Mouse (Mus musculus) ovary, postnatal 14 days (tissue): ENCODE measurements around the gene Zc3h10.
A peak's percentile ranks its signal among the peaks of the same experiment; 100 is the strongest.
"Not testable (repeated sequence)": the region's sequence is repeated elsewhere in the genome, so short reads cannot be mapped to it uniquely, and the experiment has no call there.

Experiments used
- DNase-seq: peaks from one replicate; pipeline ENCODE4 v3.0.0; 2022; ENCODE audit warnings: low spot score

Zc3h10 gene

DNA sequence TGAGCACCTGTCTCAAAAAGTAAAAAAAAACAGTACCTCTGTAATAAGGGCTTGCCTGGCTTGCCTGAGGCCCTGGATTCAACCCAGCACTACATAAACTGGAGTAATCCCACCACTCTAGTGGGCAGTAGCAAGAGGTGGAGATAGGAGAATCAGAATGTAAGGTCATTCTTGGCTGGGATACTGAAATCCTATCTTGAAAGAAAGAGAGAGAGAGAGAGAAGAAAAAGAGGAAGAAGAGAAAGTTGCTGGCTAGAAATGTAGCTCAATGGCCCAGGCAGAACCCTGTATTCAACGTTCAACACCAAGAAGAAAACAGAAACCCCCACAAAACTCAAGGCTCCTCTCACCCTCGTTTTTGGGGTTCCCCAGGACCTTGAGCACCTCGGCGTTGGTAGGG is 51.7 kb downstream of the Zc3h10 start:
- DNase-seq, result no peak

DNA sequence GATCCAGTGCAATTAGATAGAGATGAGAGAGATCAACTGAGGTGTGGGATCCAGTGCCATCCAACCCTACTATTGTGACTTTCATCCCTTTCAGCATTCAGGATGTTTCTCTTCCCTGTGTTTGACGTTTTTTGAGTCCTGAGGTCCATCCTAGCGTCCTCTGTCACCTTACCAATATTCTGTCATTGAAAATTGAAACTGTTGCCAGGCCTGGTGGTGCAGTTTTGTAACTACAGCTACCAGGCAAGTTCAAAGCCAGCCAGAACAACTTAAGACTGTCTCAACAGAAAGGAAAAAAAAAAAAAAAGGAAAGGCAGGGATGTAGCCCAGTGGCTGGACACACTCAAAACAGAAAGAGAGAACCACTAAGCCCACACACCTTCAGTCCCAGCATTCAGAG is 52.3 kb downstream of the Zc3h10 start:
- DNase-seq, result no peak

DNA sequence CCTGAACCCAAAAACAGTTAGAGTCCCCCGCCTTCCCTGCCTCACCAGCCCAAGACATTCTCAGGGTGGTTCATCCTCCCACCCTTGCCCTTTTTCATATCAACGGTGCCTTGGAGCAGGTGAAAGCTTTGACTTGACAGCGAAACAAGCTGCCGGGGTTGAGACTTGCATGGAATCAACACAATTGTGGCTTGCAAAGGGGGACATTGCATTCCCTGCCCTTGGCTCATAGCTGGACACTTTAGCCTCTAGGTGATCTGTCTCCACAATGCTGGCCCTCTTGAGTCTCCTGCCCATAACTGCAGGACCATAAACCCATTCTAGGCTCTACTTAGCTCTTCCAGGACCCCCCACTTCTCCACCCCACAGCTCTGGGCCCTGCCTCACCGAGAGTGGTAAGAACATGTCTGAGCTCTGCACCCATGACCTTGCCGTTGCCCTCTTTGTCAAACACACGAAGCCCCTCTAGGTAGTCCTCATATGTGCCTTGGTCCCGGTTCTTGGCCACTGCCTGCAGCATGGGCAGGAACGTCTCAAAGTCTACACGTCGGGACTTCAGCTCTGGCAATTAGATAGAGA is 52.8 kb downstream of the Zc3h10 start:
- no peak for DNase-seq

DNA sequence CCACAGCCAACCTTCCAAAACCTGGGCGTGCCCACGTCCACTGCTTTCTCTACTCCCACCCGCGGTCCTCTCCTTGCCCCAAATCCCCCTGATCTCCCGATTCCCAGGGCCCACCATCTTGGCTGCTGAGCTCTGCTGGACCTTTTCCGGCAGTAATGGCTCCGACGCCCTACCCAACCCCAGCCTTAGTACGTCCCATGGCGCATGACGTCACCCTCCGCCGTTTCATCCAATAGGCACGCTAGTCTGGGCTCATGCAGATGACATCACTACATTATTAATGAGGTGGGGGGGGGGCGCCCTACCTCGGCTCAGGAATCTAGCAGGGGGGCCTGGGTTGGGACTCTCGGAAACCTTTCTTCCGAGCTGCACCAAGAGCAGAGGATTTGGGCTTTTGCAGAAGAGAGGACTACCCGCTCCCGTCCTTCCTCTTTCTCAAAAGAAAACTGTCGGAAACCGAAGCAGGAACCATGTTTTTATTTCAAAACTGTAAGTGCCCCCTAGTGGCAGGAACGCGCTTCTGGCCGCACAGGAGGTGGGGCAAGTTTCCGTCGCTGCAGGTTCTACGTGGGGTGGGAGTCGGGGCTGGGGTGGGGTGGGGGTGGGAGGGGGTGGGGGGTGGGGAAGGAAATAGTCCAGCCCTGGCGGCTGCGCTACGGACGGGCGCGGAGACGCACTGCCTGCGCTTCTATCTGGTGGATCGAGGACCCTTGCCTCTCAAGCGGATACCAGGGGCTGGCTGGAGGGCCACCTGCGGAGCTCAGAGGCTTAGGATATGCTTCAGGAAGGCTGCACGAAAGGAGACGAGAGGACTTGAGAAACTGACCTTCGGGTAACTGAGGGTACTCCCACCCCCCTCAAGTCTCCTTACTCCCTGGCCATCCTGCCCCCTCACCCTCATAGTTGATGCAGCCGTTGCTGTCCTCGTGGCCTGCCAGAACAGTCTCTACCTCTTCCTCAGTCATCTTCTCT is 53.6 kb downstream of the Zc3h10 start, which contains the start of gene Myl6:
Gene Myl6, minus strand, starts transcription at position 451 of the 972 bp plus-strand sequence.
- DNase-seq, result peak; percentile 97

DNA sequence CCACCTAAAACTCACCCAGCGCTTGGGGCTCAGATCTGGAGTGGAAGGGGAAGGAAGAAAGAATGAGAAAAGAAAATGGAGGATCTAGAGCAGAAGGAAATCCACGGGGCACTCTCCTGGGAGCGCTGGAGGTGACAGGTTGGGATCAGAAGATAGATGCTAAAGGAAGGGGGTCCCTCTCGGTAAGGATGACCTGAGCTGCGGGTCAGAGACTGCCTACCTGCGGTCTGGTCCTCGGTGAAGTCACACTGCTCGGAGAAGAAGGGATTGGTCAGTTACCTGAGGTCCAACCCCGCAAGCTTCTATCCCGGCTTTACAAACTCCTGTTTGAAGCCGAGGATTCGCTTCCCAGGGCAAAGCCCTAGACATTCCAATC is 54.3 kb downstream of the Zc3h10 start:
- DNase-seq, result peak; percentile 44

DNA sequence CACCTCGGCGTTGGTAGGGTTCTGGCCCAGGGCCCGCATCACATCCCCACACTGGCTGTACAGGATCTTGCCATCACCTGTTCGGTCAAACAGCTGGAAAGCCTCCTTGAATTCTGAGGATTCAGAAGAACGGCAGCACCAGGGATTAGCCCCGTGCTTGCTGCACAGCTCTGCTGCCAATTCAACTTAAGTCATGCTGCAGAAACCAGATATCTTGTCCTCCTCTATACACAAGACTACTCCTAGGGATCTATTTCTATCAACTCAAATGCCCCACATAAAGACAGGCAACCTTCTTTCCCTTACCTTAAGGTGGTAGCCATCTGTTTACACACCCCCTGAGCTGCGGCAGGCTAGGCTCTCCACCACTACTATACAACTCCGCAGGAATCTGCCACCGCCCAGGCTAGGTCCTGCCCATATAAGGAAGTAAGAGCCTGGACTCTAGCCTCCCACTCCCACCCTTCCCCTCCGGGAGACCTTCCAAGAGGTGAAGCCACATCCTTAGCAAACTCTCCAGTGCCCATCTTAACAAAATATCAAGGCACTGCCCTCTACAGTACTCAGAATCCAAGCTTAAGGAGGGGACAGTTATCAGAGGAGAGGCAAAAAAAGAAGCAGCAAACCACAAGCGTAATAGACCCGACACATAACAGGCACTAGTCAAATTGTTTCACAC is 54.8 kb downstream of the Zc3h10 start:
- DNase-seq, result peak; percentile 63

DNA sequence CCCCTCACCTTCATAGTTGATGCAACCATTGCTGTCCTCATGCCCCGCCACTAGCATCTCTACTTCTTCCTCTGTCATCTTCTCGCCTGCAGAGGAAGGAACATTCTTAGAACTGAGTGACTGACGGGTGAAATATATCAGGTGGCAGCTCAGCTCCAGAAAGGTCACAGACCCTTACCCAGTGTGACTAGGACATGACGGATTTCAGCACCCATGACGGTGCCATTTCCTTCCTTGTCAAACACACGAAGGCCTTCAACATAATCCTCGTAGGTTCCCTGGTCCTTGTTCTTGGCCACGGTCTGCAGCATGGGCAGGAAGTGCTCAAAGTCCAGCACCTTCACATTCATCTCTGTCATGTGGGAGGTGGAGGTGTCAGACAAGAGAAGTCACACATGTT is 55.5 kb downstream of the Zc3h10 start:
- not testable (repeated sequence) for DNase-seq
